Mouse (Mus musculus): ENCODE measurements around the gene BC005624.
"Not testable (repeated sequence)": the region's sequence is repeated elsewhere in the genome, so short reads cannot be mapped to it uniquely, and the experiment has no call there.

The BC005624 gene

DNA sequence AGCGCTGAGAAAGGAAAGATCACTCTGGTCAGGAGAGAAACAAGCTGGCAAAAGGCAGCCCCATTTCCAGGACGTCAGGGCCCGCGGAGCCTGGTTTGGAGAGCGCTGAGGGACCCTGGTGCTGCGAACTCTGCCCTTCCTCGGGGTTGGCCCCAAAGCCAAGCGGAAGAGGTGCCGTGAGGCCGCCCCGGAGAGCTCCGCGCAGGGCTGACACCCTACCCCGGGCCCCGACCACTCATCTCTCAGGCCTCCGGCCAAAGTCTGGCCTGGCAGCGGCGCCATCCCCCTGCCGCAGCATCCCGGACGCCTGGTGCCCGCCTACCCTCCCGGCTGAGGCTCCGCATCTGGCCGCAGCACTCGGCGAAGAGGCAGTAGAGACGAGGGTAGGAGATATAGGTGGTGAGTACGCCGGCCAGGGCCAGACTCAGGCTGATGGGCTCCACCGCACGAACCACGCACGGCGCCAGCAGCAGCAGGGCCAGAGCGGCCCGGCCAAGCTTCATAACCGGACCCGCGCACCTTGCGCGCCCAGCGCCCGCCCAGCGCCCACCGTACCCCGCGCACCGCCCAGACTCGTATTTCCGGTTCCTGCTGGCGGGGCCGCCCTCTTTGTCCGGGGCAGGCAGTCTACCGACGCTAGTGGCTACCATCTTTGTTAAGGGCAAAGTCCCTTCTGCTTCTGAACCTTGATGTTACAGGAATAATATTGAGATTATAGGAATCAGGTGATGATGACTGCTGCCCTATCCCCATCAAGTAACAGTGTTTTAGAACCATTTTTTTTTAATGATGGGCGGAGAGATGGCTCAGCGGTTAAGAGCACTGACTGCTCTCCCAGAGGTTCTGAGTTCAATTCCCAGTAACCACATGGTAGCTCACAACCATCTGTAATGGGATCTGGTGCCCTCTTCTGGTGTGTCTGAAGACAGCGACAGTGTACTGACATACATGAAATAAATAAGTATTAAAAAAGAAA lies 14.4 kb downstream of the BC005624 start, which contains the start of gene Tor1a:
Gene Tor1a (minus strand): TSS at position 582 of the 976 bp plus-strand sequence.
- DNase-seq (ENCODE audit: low spot score) = peak; percentile 90

GRCm38 (mm10) chr2:30966826-30967225 lies 15.2 kb downstream of the BC005624 start:
- no peak for DNase-seq (ENCODE audit: low spot score)

- DNase-seq (ENCODE audit: low spot score) = no peak
Observed at GRCm38 (mm10) chr2:30965627-30966026, 16.4 kb downstream of the BC005624 start.

- no peak for DNase-seq (ENCODE audit: low spot score)
Observed at GRCm38 (mm10) chr2:30962570-30963254, 19.3 kb downstream of the BC005624 start.

DNA sequence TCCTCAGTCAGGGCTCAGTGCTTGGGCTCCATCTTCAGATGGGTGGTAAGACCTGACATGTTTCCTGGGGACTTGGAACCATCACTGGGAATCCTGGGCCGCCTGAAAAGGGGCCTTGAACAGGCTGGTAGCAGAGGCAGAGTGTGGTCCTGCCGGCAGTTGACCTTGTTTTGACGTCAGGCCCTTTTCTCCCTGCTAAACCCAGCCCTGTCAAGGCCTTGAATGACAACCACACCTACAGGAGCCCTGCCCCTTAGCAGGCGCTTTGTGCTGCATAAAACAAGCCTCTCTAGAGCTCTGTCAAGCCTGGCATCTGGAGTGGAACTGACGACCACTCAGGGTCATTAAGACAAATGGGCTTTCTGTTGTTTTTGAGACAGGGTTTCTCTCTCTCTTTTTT lies 22.1 kb downstream of the BC005624 start:
- no peak for DNase-seq (ENCODE audit: low spot score)

- no peak for DNase-seq (ENCODE audit: low spot score)
Observed at GRCm38 (mm10) chr2:30958726-30959125, 23.3 kb downstream of the BC005624 start.

GRCm38 (mm10) chr2:30957511-30957910 lies 24.5 kb downstream of the BC005624 start:
- no peak for DNase-seq (ENCODE audit: low spot score)

GRCm38 (mm10) chr2:30954797-30955196 lies 27.2 kb downstream of the BC005624 start:
- DNase-seq (ENCODE audit: low spot score) = no peak

DNA sequence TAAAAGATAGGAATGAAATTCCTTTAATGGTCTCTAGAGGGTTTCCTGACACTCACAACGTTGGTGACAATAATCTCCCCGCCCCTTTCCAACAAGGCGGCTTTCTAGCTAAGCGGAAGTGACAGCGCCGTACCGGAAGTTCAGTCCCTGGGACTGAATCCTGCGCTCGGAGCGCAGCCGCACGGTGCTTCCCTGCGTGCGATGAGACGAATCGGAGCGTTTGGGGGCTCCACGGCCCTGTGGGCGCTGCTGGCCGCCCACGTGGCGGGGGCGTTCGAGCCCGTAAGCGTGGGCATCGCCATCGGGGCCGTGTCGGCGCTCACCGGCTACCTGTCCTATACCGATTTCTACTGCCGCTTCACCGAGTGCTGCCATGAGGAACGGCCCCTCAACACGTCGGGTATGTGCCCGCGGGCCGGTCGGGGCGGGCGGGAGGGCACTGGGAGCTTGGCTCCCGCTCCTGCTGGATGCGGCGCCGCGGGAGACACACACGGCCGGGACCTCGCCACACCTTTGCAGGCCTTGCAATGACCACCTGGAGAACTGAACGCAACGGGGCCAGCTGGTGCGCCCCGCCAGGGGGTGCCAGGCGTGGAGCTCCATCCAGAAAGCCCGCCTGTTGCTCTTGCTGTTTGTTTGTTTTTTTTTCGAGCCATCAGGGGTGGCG lies 29.0 kb downstream of the BC005624 start, which contains the start of gene Tor1b:
Gene Tor1b (plus strand): TSS at position 136 of the 667 bp plus-strand sequence.
- peak; percentile 91 for DNase-seq (ENCODE audit: low spot score)

DNA sequence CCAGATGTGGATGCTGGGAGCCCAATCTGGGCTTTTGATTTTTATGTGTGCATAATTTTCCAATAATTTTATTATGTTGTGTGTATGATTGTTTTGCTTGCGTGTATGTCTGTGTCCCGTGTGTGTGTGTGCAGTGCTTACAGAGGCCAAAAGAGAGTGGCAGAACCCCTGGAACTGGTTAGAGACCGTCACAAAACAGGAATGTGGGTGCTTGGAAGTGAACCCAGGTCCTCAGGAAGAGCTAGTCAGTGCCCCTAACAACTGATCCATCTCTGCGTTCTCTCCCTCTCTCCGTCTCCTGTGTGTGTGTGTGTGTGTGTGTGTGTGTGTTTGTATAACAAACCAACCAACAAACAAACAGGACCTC lies 29.6 kb downstream of the BC005624 start:
- no peak for DNase-seq (ENCODE audit: low spot score)

DNA sequence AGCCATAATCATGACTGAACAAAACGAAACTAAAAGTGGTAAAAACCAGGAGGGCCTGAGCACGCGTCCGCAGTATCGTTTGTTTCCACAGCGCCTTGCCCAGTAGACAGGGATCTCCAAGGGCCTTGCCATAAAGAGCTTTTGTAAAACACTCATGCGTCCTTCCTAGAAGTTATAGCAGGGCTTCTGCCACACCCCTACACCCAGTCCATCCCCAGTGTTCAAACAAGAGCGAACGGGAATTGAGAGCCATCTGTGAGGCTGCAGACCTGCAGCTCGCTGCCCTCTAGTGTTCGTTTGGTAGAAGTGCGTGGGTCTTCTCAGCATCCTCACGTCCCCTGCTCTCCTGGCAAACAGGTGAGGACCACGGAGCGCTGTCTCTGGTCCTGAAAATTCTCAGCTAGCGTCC lies 39.4 kb downstream of the BC005624 start:
- DNase-seq (ENCODE audit: low spot score) = peak; percentile 80

GRCm38 (mm10) chr2:30942116-30942515 lies 39.9 kb downstream of the BC005624 start:
- not testable (repeated sequence) for DNase-seq (ENCODE audit: low spot score)

- no peak for DNase-seq (ENCODE audit: low spot score)
Observed at GRCm38 (mm10) chr2:30941586-30941985, 40.4 kb downstream of the BC005624 start.

DNA sequence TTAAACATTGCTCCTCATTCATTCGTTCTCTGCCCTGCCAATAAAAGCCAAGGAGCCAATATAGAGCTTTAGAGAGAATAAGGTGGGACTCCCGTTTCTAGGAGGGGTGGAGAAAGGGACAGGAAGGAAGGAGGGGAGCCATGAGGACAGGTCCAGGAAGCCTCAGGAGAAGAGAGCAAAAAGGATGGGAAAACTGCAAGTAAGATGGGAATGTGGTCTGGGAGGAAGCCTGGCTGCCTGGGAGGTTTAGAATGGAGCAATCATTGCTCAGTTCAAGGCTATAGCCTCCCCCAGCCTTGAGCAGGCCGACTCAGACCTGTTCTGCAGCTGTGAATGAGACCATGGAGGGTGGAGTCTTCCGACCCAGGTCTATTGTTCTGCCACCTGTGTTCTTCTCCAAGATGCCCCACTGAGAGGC lies 43.4 kb downstream of the BC005624 start:
- no peak for DNase-seq (ENCODE audit: low spot score)

- DNase-seq (ENCODE audit: low spot score) = no peak
Observed at GRCm38 (mm10) chr2:30937731-30938130, 44.3 kb downstream of the BC005624 start.

GRCm38 (mm10) chr2:30936808-30937207 lies 45.2 kb downstream of the BC005624 start:
- DNase-seq (ENCODE audit: low spot score) = no peak

- peak; percentile 76 for DNase-seq (ENCODE audit: low spot score)
Observed at GRCm38 (mm10) chr2:30933917-30934450, 48.0 kb downstream of the BC005624 start.

GRCm38 (mm10) chr2:30933032-30933431 lies 49.0 kb downstream of the BC005624 start:
- DNase-seq (ENCODE audit: low spot score) = no peak

- no peak for DNase-seq (ENCODE audit: low spot score)
Observed at GRCm38 (mm10) chr2:30931922-30932321, 50.1 kb downstream of the BC005624 start.

- not testable (repeated sequence) for DNase-seq (ENCODE audit: low spot score)
Observed at GRCm38 (mm10) chr2:30930846-30931245, 51.2 kb downstream of the BC005624 start.

DNA sequence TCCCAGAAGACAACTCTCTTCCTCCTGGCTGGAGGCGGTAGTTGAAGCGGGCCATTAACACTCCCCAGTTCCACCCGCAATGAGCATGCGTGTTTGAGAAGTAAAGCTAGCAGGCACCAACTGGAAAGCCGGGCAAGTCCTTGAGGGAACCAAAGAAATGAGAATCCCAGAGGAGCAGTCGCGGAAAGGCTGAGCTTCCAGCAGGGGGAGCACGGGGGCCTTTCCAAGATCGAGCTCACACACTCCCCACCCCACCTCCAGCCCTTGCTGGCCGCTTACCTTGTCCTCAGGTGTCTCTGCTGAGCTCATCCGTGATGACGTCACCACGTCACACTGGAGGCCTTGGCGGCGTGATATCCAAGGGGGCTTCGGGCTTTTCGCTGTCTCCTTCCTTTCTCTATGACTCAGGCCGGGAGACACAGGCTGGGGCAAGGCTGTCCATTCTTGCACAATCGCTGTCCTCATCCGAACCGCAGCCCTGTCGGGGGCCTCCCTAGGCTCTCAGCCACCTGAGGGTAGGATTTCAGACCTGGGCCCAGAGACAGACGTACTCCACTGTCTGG lies 52.4 kb downstream of the BC005624 start, which contains the start of gene Ptges:
Gene Ptges (minus strand): TSS at position 381 of the 563 bp plus-strand sequence.
- peak; percentile 72 for DNase-seq (ENCODE audit: low spot score)

Data from lung, postnatal 25 days (tissue).